Mouse (Mus musculus) midbrain, embryonic 16.5 days (tissue): Measurements from ENCODE around the gene Shisa8. TPM values are rescaled to one million over a fixed set of nuclear protein-coding genes. Genes with fewer than 3 reads are reported as not detected.

Source experiments
- ATAC-seq: fragments of 200-750 bp; cut with Nextera tagmentation; 2 replicates; pipeline ENCODE4 v1.8.0; 2017; ENCODE audit warnings: moderate TSS enrichment
- H3K27ac ChIP-seq: fragments of 300-500 bp; sonication (generic); 2 replicates; pipeline ENCODE4 v1.5.1; 2014; ENCODE audit warnings: mild to moderate bottlenecking, low read length, mixed read lengths
- H3K27me3 ChIP-seq: fragments of 300-500 bp; sonication (generic); 2 replicates; pipeline ENCODE4 v1.6.1; 2014; ENCODE audit warnings: low read depth, low read length, mixed read lengths; ENCODE audit not compliant: control insufficient read depth, insufficient read depth
- H3K36me3 ChIP-seq: fragments of 300-500 bp; sonication (generic); 2 replicates; pipeline ENCODE4 v1.6.1; 2014; ENCODE audit warnings: mild to moderate bottlenecking, low read length, moderate library complexity, mixed read lengths; ENCODE audit not compliant: control insufficient read depth, insufficient read depth
- H3K4me1 ChIP-seq: fragments of 300-500 bp; sonication (generic); 2 replicates; pipeline ENCODE4 v1.6.1; 2014; ENCODE audit warnings: mild to moderate bottlenecking, low read length, mixed read lengths; ENCODE audit not compliant: control insufficient read depth, insufficient read depth
- H3K4me2 ChIP-seq: fragments of 300-500 bp; sonication (generic); 2 replicates; pipeline ENCODE4 v1.6.1; 2014; ENCODE audit warnings: mild to moderate bottlenecking, low read length, mixed read lengths
- H3K4me3 ChIP-seq: fragments of 300-500 bp; sonication (generic); 2 replicates; pipeline ENCODE4 v1.5.1; 2014; ENCODE audit warnings: low read depth, mild to moderate bottlenecking, low read length, moderate library complexity, mixed read lengths
- H3K9ac ChIP-seq: fragments of 300-500 bp; sonication (generic); 2 replicates; pipeline ENCODE4 v1.6.1; 2014; ENCODE audit warnings: low read depth, low read length, mixed read lengths
- H3K9me3 ChIP-seq: fragments of 300-500 bp; sonication (generic); replicated peaks from 2 replicates; pipeline ENCODE4 v1.6.1; 2014; ENCODE audit warnings: mild to moderate bottlenecking, low read length, mixed read lengths; ENCODE audit not compliant: control insufficient read depth, poor library complexity, severe bottlenecking
- WGBS: fragments of 180-500 bp; shearing (Covaris S2); extraction: QIAGEN DNeasy Blood & Tissue Kit; methylation state at CpG from one replicate; pipeline ENCODE4 v1.1.7; 2014; 5-methylcytosine and 5-hydroxymethylcytosine counted together
- polyA plus RNA-seq: library from polyadenylated mRNA; unstranded; fragments of >200 nt; fragmentation: Nextera tagmentation; extraction: Ambion mirVana; gene quantifications from 2 replicates; pipeline ENCODE4 v1.2.1, GENCODE M21; 2015

Gene Shisa8
- polyA plus RNA-seq, 1 experiment from 2014 or later: 1.0 TPM

GRCm38 (mm10) chr15:82165332-82166239 lies 47.0 kb downstream of the Shisa8 start:
- 55% methylated on average over 8 of the region's 8 CpGs for WGBS
- ATAC-seq: no peak
- no peak overlapping the region for H3K9ac ChIP-seq
- peaks cover 4% of the 10 kb centered on the region for H3K36me3 ChIP-seq
- no peak overlapping the region for H3K27ac ChIP-seq
- peaks cover 26% of the 10 kb centered on the region for H3K4me1 ChIP-seq
- no peaks in the 10 kb centered on the region for H3K27me3 ChIP-seq
- no peak overlapping the region for H3K4me3 ChIP-seq
- H3K9me3 ChIP-seq: no peaks in the 10 kb centered on the region
- H3K4me2 ChIP-seq: no peak overlapping the region

- H3K4me2 ChIP-seq: no peak overlapping the region
- H3K9ac ChIP-seq: no peak overlapping the region
- H3K36me3 ChIP-seq: no peaks in the 10 kb centered on the region
- 86% methylated on average over 7 of the region's 7 CpGs for WGBS
- no peak overlapping the region for H3K4me3 ChIP-seq
- no peak for ATAC-seq
- no peaks in the 10 kb centered on the region for H3K9me3 ChIP-seq
- H3K27ac ChIP-seq: no peak overlapping the region
- no peaks in the 10 kb centered on the region for H3K27me3 ChIP-seq
- peaks cover 29% of the 10 kb centered on the region for H3K4me1 ChIP-seq
These were observed 48.1 kb downstream of the Shisa8 start for GRCm38 (mm10) chr15:82164496-82164895.

- H3K36me3 ChIP-seq: no peaks in the 10 kb centered on the region
- no peak overlapping the region for H3K4me3 ChIP-seq
- no peak for ATAC-seq
- WGBS: 51% methylated on average over 4 of the region's 4 CpGs
- no peak overlapping the region for H3K27ac ChIP-seq
- peaks cover 29% of the 10 kb centered on the region for H3K4me1 ChIP-seq
- no peaks in the 10 kb centered on the region for H3K27me3 ChIP-seq
- no peak overlapping the region for H3K9ac ChIP-seq
- no peak overlapping the region for H3K4me2 ChIP-seq
- H3K9me3 ChIP-seq: no peaks in the 10 kb centered on the region
These were observed 48.6 kb downstream of the Shisa8 start for GRCm38 (mm10) chr15:82164061-82164399.

- no peaks in the 10 kb centered on the region for H3K36me3 ChIP-seq
- no peak overlapping the region for H3K9ac ChIP-seq
- no peak for ATAC-seq
- H3K27ac ChIP-seq: no peak overlapping the region
- H3K9me3 ChIP-seq: no peaks in the 10 kb centered on the region
- H3K4me1 ChIP-seq: peaks cover 32% of the 10 kb centered on the region
- H3K4me2 ChIP-seq: no peak overlapping the region
- no peaks in the 10 kb centered on the region for H3K27me3 ChIP-seq
- 83% methylated on average over 10 of the region's 10 CpGs for WGBS
- no peak overlapping the region for H3K4me3 ChIP-seq
These were observed 49.1 kb downstream of the Shisa8 start for GRCm38 (mm10) chr15:82163356-82164060.

- Histone ChIP-seq H3K4me2 (no peak overlapping the region), H3K9ac (no peak overlapping the region), H3K27me3 (no peaks in the 10 kb centered on the region), H3K4me1 (peaks cover 29% of the 10 kb centered on the region), H3K4me3 (no peak overlapping the region), H3K9me3 (no peaks in the 10 kb centered on the region), H3K36me3 (no peaks in the 10 kb centered on the region), H3K27ac (no peak overlapping the region)
- ATAC-seq: no peak
- 89% methylated on average over 12 of the region's 12 CpGs for WGBS
These were observed 50.5 kb downstream of the Shisa8 start for GRCm38 (mm10) chr15:82161965-82162600.

GRCm38 (mm10) chr15:82160731-82161640 lies 51.6 kb downstream of the Shisa8 start:
- Histone ChIP-seq H3K9me3 (no peaks in the 10 kb centered on the region), H3K4me3 (no peak overlapping the region), H3K36me3 (no peaks in the 10 kb centered on the region), H3K27ac (no peak overlapping the region), H3K4me2 (no peak overlapping the region), H3K9ac (no peak overlapping the region), H3K27me3 (no peaks in the 10 kb centered on the region), H3K4me1 (peaks cover 19% of the 10 kb centered on the region)
- 83% methylated on average over 11 of the region's 11 CpGs for WGBS
- ATAC-seq: no peak

- whole genome bisulfite sequencing: 83% methylated on average over 9 of the region's 9 CpGs
- Histone ChIP-seq H3K9me3 (no peaks in the 10 kb centered on the region), H3K4me1 (peaks cover 15% of the 10 kb centered on the region), H3K4me2 (no peak overlapping the region), H3K9ac (no peak overlapping the region), H3K27me3 (no peaks in the 10 kb centered on the region), H3K27ac (no peak overlapping the region), H3K36me3 (no peaks in the 10 kb centered on the region), H3K4me3 (no peak overlapping the region)
- ATAC-seq: no peak
These were observed 53.1 kb downstream of the Shisa8 start for GRCm38 (mm10) chr15:82159471-82159870.

- H3K4me1 ChIP-seq: peaks cover 10% of the 10 kb centered on the region
- 77% methylated on average over 17 of the region's 17 CpGs for WGBS
These were observed 54.2 kb downstream of the Shisa8 start for GRCm38 (mm10) chr15:82158243-82159035.

More at GRCm38 (mm10) chr15:82158243-82159035, 54.2 kb downstream of the Shisa8 start:
- Histone ChIP-seq H3K27ac (no peak overlapping the region), H3K36me3 (no peaks in the 10 kb centered on the region), H3K4me2 (no peak overlapping the region), H3K4me3 (no peak overlapping the region), H3K9me3 (no peaks in the 10 kb centered on the region), H3K27me3 (no peaks in the 10 kb centered on the region), H3K9ac (no peak overlapping the region)
- no peak for ATAC-seq
